Mouse (Mus musculus): ENCODE measurements at regions not wholly inside any gene's neighbourhood (a gene's known extent, or its start where the extent isn't known, plus 50 kb on each side); places are given as distances from the start of the nearest gene placed in this dataset.

GRCm38 (mm10) chr10:122386748-122387147, 61.6 kb upstream of the Avpr1a start:
- no peak for DNase-seq
- intact Hi-C loops (cut with DNase I): no loop called here

- no peak for DNase-seq
- intact Hi-C loops (cut with DNase I): no loop called here
Observed at GRCm38 (mm10) chr10:122379661-122380344, 68.5 kb upstream of the Avpr1a start.

- intact Hi-C loops (cut with DNase I): no loop called here
Observed at GRCm38 (mm10) chr10:122343291-122343690, 105.0 kb upstream of the Avpr1a start.

GRCm38 (mm10) chr10:122342356-122342755, 105.9 kb upstream of the Avpr1a start:
- intact Hi-C loops (cut with DNase I): no loop called here
- DNase-seq: no peak

More at GRCm38 (mm10) chr10:122343291-122343690, 105.0 kb upstream of the Avpr1a start:
- no peak for DNase-seq

- DNase-seq: no peak
- intact Hi-C loops (cut with DNase I): no loop called here
Observed at GRCm38 (mm10) chr10:122326851-122327250, 121.4 kb upstream of the Avpr1a start.

- DNase-seq: peak; percentile 44 to 53
- intact Hi-C loops (cut with DNase I): no loop called here
Observed at GRCm38 (mm10) chr10:122318886-122319285, 129.4 kb upstream of the Avpr1a start.

GRCm38 (mm10) chr10:122310646-122311193, 137.6 kb upstream of the Avpr1a start:
- intact Hi-C loops (cut with DNase I): no loop called here
- DNase-seq: no peak

GRCm38 (mm10) chr10:122308691-122309090, 139.6 kb upstream of the Avpr1a start:
- intact Hi-C loops (cut with DNase I): no loop called here
- peak in 1 of 2 experiments; percentile 10 for DNase-seq

- DNase-seq: no peak
- intact Hi-C loops (cut with DNase I): no loop called here
Observed at GRCm38 (mm10) chr10:122302259-122302658, 146.0 kb upstream of the Avpr1a start.

GRCm38 (mm10) chr10:122295921-122296425, 152.3 kb upstream of the Avpr1a start:
- intact Hi-C loops (cut with DNase I): no loop called here

GRCm38 (mm10) chr10:122291611-122292010, 156.7 kb upstream of the Avpr1a start:
- intact Hi-C loops (cut with DNase I): no loop called here
- no peak for DNase-seq

More at GRCm38 (mm10) chr10:122295921-122296425, 152.3 kb upstream of the Avpr1a start:
- DNase-seq: no peak

GRCm38 (mm10) chr10:122291091-122291490, 157.2 kb upstream of the Avpr1a start:
- intact Hi-C loops (cut with DNase I): no loop called here
- peak; percentile 50 to 52 for DNase-seq

- no peak for DNase-seq
- intact Hi-C loops (cut with DNase I): no loop called here
Observed at GRCm38 (mm10) chr10:122274885-122275284, 173.4 kb upstream of the Avpr1a start.

GRCm38 (mm10) chr10:122274181-122274580, 174.1 kb upstream of the Avpr1a start:
- DNase-seq: peak in 1 of 2 experiments; percentile 8
- intact Hi-C loops (cut with DNase I): no loop called here

- no peak for DNase-seq
- intact Hi-C loops (cut with DNase I): no loop called here
Observed at GRCm38 (mm10) chr10:122264070-122264469, 166.9 kb upstream of the Rxylt1 start.

- intact Hi-C loops (cut with DNase I): no loop called here
- no peak for DNase-seq
Observed at GRCm38 (mm10) chr10:122259354-122259753, 162.2 kb upstream of the Rxylt1 start.

GRCm38 (mm10) chr10:122258711-122259110, 161.5 kb upstream of the Rxylt1 start:
- no peak for DNase-seq
- intact Hi-C loops (cut with DNase I): no loop called here

- intact Hi-C loops (cut with DNase I): loop anchor here (10.0 kb wide), 1 partner anchor 127 kb away; no protein-coding TSS in a partner anchor
Observed at GRCm38 (mm10) chr10:122231818-122232217, 134.6 kb upstream of the Rxylt1 start.

GRCm38 (mm10) chr10:122230746-122231145, 133.6 kb upstream of the Rxylt1 start:
- peak; percentile 6 to 15 for DNase-seq
- intact Hi-C loops (cut with DNase I): loop anchor here (10.0 kb wide), 1 partner anchor 126 kb away; no protein-coding TSS in a partner anchor

More at GRCm38 (mm10) chr10:122231818-122232217, 134.6 kb upstream of the Rxylt1 start:
- DNase-seq: no peak

- DNase-seq: no peak
- intact Hi-C loops (cut with DNase I): no loop called here
Observed at GRCm38 (mm10) chr10:122225679-122226078, 128.5 kb upstream of the Rxylt1 start.

- peak; percentile 4 to 6 for DNase-seq
- intact Hi-C loops (cut with DNase I): no loop called here
Observed at GRCm38 (mm10) chr10:122223076-122223475, 125.9 kb upstream of the Rxylt1 start.

GRCm38 (mm10) chr10:122217594-122217993, 120.4 kb upstream of the Rxylt1 start:
- intact Hi-C loops (cut with DNase I): no loop called here
- no peak for DNase-seq

Measured in heart, postnatal 10 days (tissue).